Mouse (Mus musculus): ENCODE data around the gene Dffa. TPM values are rescaled to one million over a fixed set of nuclear protein-coding genes. Genes with fewer than 3 reads are reported as not detected.

Dffa gene
- polyA plus RNA-seq, 1 experiment, result 3.8 TPM

DNA sequence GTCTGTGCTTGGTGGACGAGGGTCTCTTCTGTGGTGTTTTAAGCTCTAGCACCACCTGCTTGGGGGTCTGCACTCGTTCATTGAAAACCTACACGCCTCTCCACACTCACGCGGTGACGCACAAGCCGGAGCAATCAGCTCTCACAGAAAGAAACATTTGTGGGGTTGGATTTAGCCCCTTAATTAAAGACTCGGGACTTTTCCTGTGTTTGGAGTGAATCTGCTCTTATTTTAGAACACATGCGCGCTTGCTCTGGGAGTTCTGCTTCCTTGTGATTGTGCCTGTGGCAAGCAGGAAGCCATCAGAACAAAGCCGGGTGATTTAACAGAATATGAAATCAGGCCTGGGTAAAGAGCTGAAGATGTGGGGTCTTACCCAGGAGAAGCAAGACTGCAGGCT lies 22.7 kb downstream of the Dffa start, which contains the start of gene Cort:
TSS of gene Cort (minus strand) at position 101 of the 400 bp plus-strand sequence.
- no peak for TF ChIP-seq FLI1 (IDR thresholded peaks at IDR 0.05; ENCODE audit: low read length)
- TF ChIP-seq GATA1 (IDR thresholded peaks at IDR 0.05; ENCODE audit: borderline replicate concordance, low read length), result no peak
- Histone ChIP-seq H3K9me3 (no peaks in the 10 kb centered on the region), H3K36me3 (replicated peaks; ENCODE audit: low read length) (peaks cover 50% of the 10 kb centered on the region), H3K4me3 (replicated peaks) (no peak within 1 kb of the TSS), H3K27me3 (replicated peaks) (no peaks in the 10 kb centered on the region), H3K4me1 (peaks cover 16% of the 10 kb centered on the region)

DNA sequence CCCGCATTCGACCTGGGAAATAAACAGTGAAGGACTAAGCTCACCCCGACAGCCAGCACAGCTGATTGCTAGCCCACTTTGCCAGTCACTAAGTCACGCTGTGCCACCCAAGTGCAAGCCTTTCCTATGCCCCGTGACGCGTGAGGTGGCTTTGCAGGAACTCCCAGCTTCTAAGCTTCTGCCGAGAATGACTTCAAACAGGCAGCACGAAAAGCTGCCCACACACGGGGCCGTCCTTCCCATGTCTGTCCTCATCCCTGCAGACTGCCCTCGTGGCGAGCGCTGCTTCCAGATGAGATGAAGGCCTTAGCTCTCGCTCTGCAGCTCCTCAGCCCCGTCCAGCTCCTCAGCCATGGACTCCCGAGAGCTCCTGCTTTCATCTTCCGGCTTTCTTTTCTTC lies 24.5 kb downstream of the Dffa start:
- Histone ChIP-seq H3K27me3 (replicated peaks) (no peaks in the 10 kb centered on the region), H3K36me3 (replicated peaks; ENCODE audit: low read length) (peaks cover 44% of the 10 kb centered on the region), H3K4me1 (peaks cover 21% of the 10 kb centered on the region), H3K4me3 (replicated peaks) (no peak overlapping the region), H3K9me3 (no peaks in the 10 kb centered on the region)
- no peak for TF ChIP-seq GATA1 (IDR thresholded peaks at IDR 0.05; ENCODE audit: borderline replicate concordance, low read length)
- TF ChIP-seq FLI1 (IDR thresholded peaks at IDR 0.05; ENCODE audit: low read length), result no peak

- Histone ChIP-seq H3K4me1 (peaks cover 16% of the 10 kb centered on the region), H3K9me3 (no peaks in the 10 kb centered on the region), H3K4me3 (replicated peaks) (no peak overlapping the region), H3K36me3 (replicated peaks; ENCODE audit: low read length) (peaks cover 41% of the 10 kb centered on the region), H3K27me3 (replicated peaks) (no peaks in the 10 kb centered on the region)
- TF ChIP-seq FLI1 (IDR thresholded peaks at IDR 0.05; ENCODE audit: low read length) (no peak), GATA1 (IDR thresholded peaks at IDR 0.05; ENCODE audit: borderline replicate concordance, low read length) (no peak)
Measured at GRCm38 (mm10) chr4:149131021-149131752, 27.2 kb downstream of the Dffa start.

- H3K4me1 ChIP-seq, result peaks cover 16% of the 10 kb centered on the region
- no peak for TF ChIP-seq FLI1 (IDR thresholded peaks at IDR 0.05; ENCODE audit: low read length)
- TF ChIP-seq GATA1 (IDR thresholded peaks at IDR 0.05; ENCODE audit: borderline replicate concordance, low read length), result no peak
- H3K36me3 ChIP-seq (replicated peaks; ENCODE audit: low read length), result peaks cover 33% of the 10 kb centered on the region
Measured at GRCm38 (mm10) chr4:149131789-149132565, 28.0 kb downstream of the Dffa start.

GRCm38 (mm10) chr4:149133395-149133794 lies 29.4 kb downstream of the Dffa start:
- Histone ChIP-seq H3K4me1 (peaks cover 15% of the 10 kb centered on the region), H3K36me3 (replicated peaks; ENCODE audit: low read length) (peaks cover 28% of the 10 kb centered on the region)
- TF ChIP-seq GATA1 (IDR thresholded peaks at IDR 0.05; ENCODE audit: borderline replicate concordance, low read length) (no peak), FLI1 (IDR thresholded peaks at IDR 0.05; ENCODE audit: low read length) (no peak)

More at GRCm38 (mm10) chr4:149131789-149132565, 28.0 kb downstream of the Dffa start:
- no peaks in the 10 kb centered on the region for H3K9me3 ChIP-seq
- no peaks in the 10 kb centered on the region for H3K27me3 ChIP-seq (replicated peaks)
- H3K4me3 ChIP-seq (replicated peaks), result peak overlapping the region; percentile 23

DNA sequence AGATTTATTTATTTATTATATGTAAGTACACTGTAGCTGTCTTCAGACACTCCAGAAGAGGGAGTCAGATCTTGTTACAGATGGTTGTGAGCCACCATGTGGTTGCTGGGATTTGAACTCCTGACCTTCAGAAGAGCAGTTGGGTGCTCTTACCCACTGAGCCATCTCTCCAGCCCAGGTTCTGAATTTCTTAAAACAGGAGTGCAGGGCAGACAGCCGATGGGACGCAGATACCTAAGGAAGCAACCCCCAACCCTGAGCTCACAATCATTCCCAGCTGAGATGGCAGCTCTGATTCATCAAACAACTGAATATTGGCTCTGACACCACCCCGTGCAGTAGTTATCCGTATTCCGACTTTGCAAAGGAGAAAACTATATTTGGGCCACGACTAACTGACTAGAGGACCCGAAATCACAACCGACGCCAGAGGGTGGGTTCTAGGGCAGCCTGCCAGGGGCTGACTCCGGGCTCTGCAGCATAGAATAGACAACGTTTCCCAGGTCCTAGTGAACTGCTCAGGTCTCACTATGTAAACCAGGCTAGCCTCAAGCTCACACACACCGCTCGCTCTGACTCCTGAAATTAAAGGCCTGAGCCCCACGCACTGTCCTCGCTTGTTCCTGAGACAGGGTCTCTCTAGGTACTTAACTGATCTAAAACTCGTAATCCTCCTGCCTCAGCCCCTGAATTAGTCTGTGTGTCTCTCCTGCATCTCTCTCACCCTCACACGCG lies 32.3 kb downstream of the Dffa start:
- peak overlapping the region; percentile 98 for H3K4me3 ChIP-seq (replicated peaks)
- peaks cover 5% of the 10 kb centered on the region for H3K27me3 ChIP-seq (replicated peaks)
- peaks cover 15% of the 10 kb centered on the region for H3K4me1 ChIP-seq
- TF ChIP-seq GATA1 (IDR thresholded peaks at IDR 0.05; ENCODE audit: borderline replicate concordance, low read length) (no peak), FLI1 (IDR thresholded peaks at IDR 0.05; ENCODE audit: low read length) (no peak)
- no peaks in the 10 kb centered on the region for H3K9me3 ChIP-seq
- H3K36me3 ChIP-seq (replicated peaks; ENCODE audit: low read length), result peaks cover 8% of the 10 kb centered on the region

More at GRCm38 (mm10) chr4:149133395-149133794, 29.4 kb downstream of the Dffa start:
- no peak overlapping the region for H3K4me3 ChIP-seq (replicated peaks)
- no peaks in the 10 kb centered on the region for H3K27me3 ChIP-seq (replicated peaks)
- H3K9me3 ChIP-seq, result no peaks in the 10 kb centered on the region

DNA sequence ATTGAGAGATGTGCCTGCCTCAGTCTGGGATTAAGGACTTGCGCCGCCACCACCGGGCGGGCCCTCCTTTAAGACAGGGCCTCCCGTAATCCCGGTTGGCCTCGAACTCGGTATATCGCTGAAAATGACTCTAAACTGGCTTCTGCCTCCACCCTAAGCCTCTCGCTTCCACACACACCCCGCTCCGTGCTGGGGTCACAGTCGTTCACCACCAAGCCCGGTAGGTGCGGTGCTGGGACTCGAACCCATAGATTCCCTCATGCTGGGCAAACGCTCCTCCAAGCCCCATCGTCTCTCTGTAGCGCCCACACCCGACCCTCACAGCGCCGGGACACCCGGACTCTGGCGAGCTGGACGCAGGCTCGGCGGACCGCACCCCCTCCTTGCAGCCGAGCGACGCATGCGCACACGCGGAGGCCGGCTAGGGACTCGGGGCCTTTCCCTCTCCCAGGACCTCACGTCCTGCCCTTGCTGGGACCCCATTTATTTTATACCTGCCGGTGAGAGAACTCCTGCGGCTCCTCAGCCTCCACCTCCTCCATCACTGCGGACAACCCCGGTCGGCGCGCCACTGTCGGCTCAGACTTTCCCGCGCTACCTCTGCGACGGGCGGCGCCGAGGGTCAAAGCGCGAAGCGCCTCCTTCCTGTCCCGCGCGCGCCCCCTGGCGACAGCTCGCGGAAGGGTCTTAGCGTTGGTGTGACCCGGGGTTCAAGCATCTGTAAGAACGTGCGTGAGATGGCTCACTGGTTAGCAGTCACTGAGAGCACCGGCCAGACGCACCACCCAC lies 33.2 kb downstream of the Dffa start, which contains the start of gene Cenps:
TSS of gene Cenps (minus strand) at position 648 of the 789 bp plus-strand sequence.
- peaks cover 8% of the 10 kb centered on the region for H3K27me3 ChIP-seq (replicated peaks)
- no peak for TF ChIP-seq GATA1 (IDR thresholded peaks at IDR 0.05; ENCODE audit: borderline replicate concordance, low read length)
- no peak; the same call in 1 of the 2 replicates for TF ChIP-seq FLI1 (IDR thresholded peaks at IDR 0.05; ENCODE audit: low read length)
- peaks cover 15% of the 10 kb centered on the region for H3K4me1 ChIP-seq
- H3K36me3 ChIP-seq (replicated peaks; ENCODE audit: low read length), result peaks cover 2% of the 10 kb centered on the region
- no peaks in the 10 kb centered on the region for H3K9me3 ChIP-seq
- H3K4me3 ChIP-seq (replicated peaks), result peak within 1 kb of the TSS; percentile 98

GRCm38 (mm10) chr4:149138515-149138914 lies 34.6 kb downstream of the Dffa start:
- peaks cover 9% of the 10 kb centered on the region for H3K27me3 ChIP-seq (replicated peaks)
- H3K36me3 ChIP-seq (replicated peaks; ENCODE audit: low read length), result no peaks in the 10 kb centered on the region
- no peaks in the 10 kb centered on the region for H3K9me3 ChIP-seq
- no peak overlapping the region for H3K4me3 ChIP-seq (replicated peaks)
- no peak for TF ChIP-seq GATA1 (IDR thresholded peaks at IDR 0.05; ENCODE audit: borderline replicate concordance, low read length)
- TF ChIP-seq FLI1 (IDR thresholded peaks at IDR 0.05; ENCODE audit: low read length), result no peak
- H3K4me1 ChIP-seq, result peaks cover 10% of the 10 kb centered on the region

- no peak overlapping the region for H3K4me3 ChIP-seq (replicated peaks)
- H3K27me3 ChIP-seq (replicated peaks), result peaks cover 19% of the 10 kb centered on the region
- no peaks in the 10 kb centered on the region for H3K36me3 ChIP-seq (replicated peaks; ENCODE audit: low read length)
- H3K9me3 ChIP-seq, result no peaks in the 10 kb centered on the region
- no peak for TF ChIP-seq FLI1 (IDR thresholded peaks at IDR 0.05; ENCODE audit: low read length)
- TF ChIP-seq GATA1 (IDR thresholded peaks at IDR 0.05; ENCODE audit: borderline replicate concordance, low read length), result no peak
- peaks cover 26% of the 10 kb centered on the region for H3K4me1 ChIP-seq
Measured at GRCm38 (mm10) chr4:149143594-149143993, 39.6 kb downstream of the Dffa start.
